In genomic region chr4:148714739-148715138, GRCm38 (mm10) we compare ENCODE assay signal across 16 mouse cellular contexts.
DNase-seq lines count a peak whose midpoint lies in the region; ATAC-seq and TF ChIP-seq lines count a peak whose summit lies in the region.
"Had no signal": no experiment of that assay in that cellular context is flagged by ENCODE, and none has a peak within 500 bp of the region (broad histone marks: within the 10 kb centered on the region; RNA-seq: fewer than 3 reads in every experiment).

No protein-coding gene starts in this region.

- no peaks in the 10 kb centered on the region for H3K27me3 ChIP-seq in lung, postnatal 0 days (replicated peaks; ENCODE audit: insufficient read depth, low read length)
- peaks cover 4% of the 10 kb centered on the region for H3K27me3 ChIP-seq in C2C12 (ENCODE audit: control insufficient read depth, insufficient read depth, insufficient read length)
- H3K27me3 ChIP-seq in embryonic facial prominence, embryonic 12.5 days: peaks cover 20% of the 10 kb centered on the region
- no peaks in the 10 kb centered on the region for H3K27me3 ChIP-seq in stomach, postnatal 0 days (ENCODE audit: control insufficient read depth, insufficient read depth, low read length)
- H3K27me3 ChIP-seq in intestine, embryonic 15.5 days (replicated peaks): peaks cover 8% of the 10 kb centered on the region; the same call in 1 of the 2 replicates
- H3K27me3 ChIP-seq in forebrain, embryonic 12.5 days: peaks cover 18% of the 10 kb centered on the region; the same call in 1 of the 2 replicates

- ATAC-seq in lung, postnatal 0 days: peak; percentile 36
- ATAC-seq in embryonic facial prominence, embryonic 12.5 days (ENCODE audit: insufficient number of reproducible peaks, insufficient read depth, low FRiP score, low TSS enrichment): no peak
- ATAC-seq in stomach, postnatal 0 days (ENCODE audit: low FRiP score, low TSS enrichment): peak; percentile 82
- no peak for ATAC-seq in intestine, embryonic 15.5 days
- ATAC-seq in forebrain, embryonic 12.5 days (ENCODE audit: low FRiP score): no peak
- ATAC-seq: forebrain, postnatal 0 days had no signal

- no peak overlapping the region for H3K27ac ChIP-seq in lung, postnatal 0 days (ENCODE audit: low read length)
- H3K27ac ChIP-seq in embryonic facial prominence, embryonic 12.5 days: no peak overlapping the region
- no peak overlapping the region for H3K27ac ChIP-seq in stomach, postnatal 0 days (replicated peaks)
- no peak overlapping the region for H3K27ac ChIP-seq in intestine, embryonic 15.5 days
- no peak overlapping the region for H3K27ac ChIP-seq in forebrain, embryonic 12.5 days
- H3K27ac ChIP-seq: heart, embryonic 13.5 days; hindbrain, postnatal 0 days had no signal

- TF ChIP-seq CTCF in lung, postnatal 0 days (IDR thresholded peaks at IDR 0.05): no peak
- TF ChIP-seq CTCF in C2C12 (IDR thresholded peaks at IDR 0.05; ENCODE audit: control insufficient read depth, insufficient read depth, insufficient read length): no peak
- TF ChIP-seq CTCF in stomach, postnatal 0 days (IDR thresholded peaks at IDR 0.05; ENCODE audit: low read depth): no peak

- TF ChIP-seq EP300 in lung, postnatal 0 days (IDR thresholded peaks at IDR 0.05): no peak
- no peak for TF ChIP-seq EP300 in stomach, postnatal 0 days (optimal IDR thresholded peaks at IDR 0.05)

- H3K4me2 ChIP-seq in lung, postnatal 0 days (replicated peaks; ENCODE audit: low read depth, low read length): no peak overlapping the region
- no peak overlapping the region for H3K4me2 ChIP-seq in embryonic facial prominence, embryonic 12.5 days (replicated peaks)
- H3K4me2 ChIP-seq in stomach, postnatal 0 days (replicated peaks; ENCODE audit: low read depth): no peak overlapping the region
- H3K4me2 ChIP-seq in intestine, embryonic 15.5 days (replicated peaks): no peak overlapping the region
- no peak overlapping the region for H3K4me2 ChIP-seq in forebrain, embryonic 12.5 days
- H3K4me2 ChIP-seq: heart, embryonic 13.5 days had no signal

- 84% methylated on average over 12 of the region's 12 CpGs for WGBS in lung, postnatal 0 days
- 81% methylated on average over 12 of the region's 12 CpGs for WGBS in embryonic facial prominence, embryonic 12.5 days
- WGBS in stomach, postnatal 0 days: 79% methylated on average over 12 of the region's 12 CpGs
- WGBS in intestine, embryonic 15.5 days: 85% methylated on average over 12 of the region's 12 CpGs
- WGBS in forebrain, embryonic 12.5 days: 90% methylated on average over 12 of the region's 12 CpGs

- H3ac ChIP-seq in C2C12 (ENCODE audit: control insufficient read depth, insufficient read length, low read depth): no peak overlapping the region

- no peak overlapping the region for H3K4me3 ChIP-seq in lung, postnatal 0 days (ENCODE audit: low read depth, low read length)
- H3K4me3 ChIP-seq in C2C12 (ENCODE audit: insufficient read depth, poor library complexity, severe bottlenecking): no peak overlapping the region
- no peak overlapping the region for H3K4me3 ChIP-seq in embryonic facial prominence, embryonic 12.5 days
- H3K4me3 ChIP-seq in stomach, postnatal 0 days (ENCODE audit: low read depth, low read length): no peak overlapping the region
- H3K4me3 ChIP-seq in intestine, embryonic 15.5 days (replicated peaks): no peak overlapping the region
- H3K4me3 ChIP-seq in forebrain, embryonic 12.5 days (replicated peaks): no peak overlapping the region
- H3K4me3 ChIP-seq: forebrain, embryonic 10.5 days; heart, embryonic 13.5 days had no signal

- no peaks in the 10 kb centered on the region for H3K79me2 ChIP-seq in C2C12 (ENCODE audit: control insufficient read depth, insufficient read depth)

- no peaks in the 10 kb centered on the region for H3K79me3 ChIP-seq in C2C12 (ENCODE audit: low read depth)

- H3K9ac ChIP-seq in lung, postnatal 0 days (replicated peaks; ENCODE audit: low read depth): no peak overlapping the region
- H3K9ac ChIP-seq in embryonic facial prominence, embryonic 12.5 days: 0 out of 2 replicates have a peak overlapping the region, but pooled peaks have one; percentile 27
- H3K9ac ChIP-seq in stomach, postnatal 0 days (ENCODE audit: low read length): no peak overlapping the region
- no peak overlapping the region for H3K9ac ChIP-seq in intestine, embryonic 15.5 days
- no peak overlapping the region for H3K9ac ChIP-seq in forebrain, embryonic 12.5 days
- H3K9ac ChIP-seq: forebrain, postnatal 0 days; heart, embryonic 13.5 days had no signal

- H3K36me3 ChIP-seq in lung, postnatal 0 days (ENCODE audit: insufficient read depth, low read length): no peaks in the 10 kb centered on the region
- H3K36me3 ChIP-seq in C2C12 (ENCODE audit: control insufficient read depth, insufficient read depth): no peaks in the 10 kb centered on the region
- H3K36me3 ChIP-seq in embryonic facial prominence, embryonic 12.5 days: no peaks in the 10 kb centered on the region
- H3K36me3 ChIP-seq in stomach, postnatal 0 days (ENCODE audit: control insufficient read depth, insufficient read depth, low read length): no peaks in the 10 kb centered on the region
- no peaks in the 10 kb centered on the region for H3K36me3 ChIP-seq in intestine, embryonic 15.5 days
- H3K36me3 ChIP-seq in forebrain, embryonic 12.5 days (replicated peaks): no peaks in the 10 kb centered on the region
- H3K36me3 ChIP-seq: forebrain, embryonic 10.5 days; heart, embryonic 13.5 days had no signal

- no peak for DNase-seq in lung, postnatal 0 days (ENCODE audit: low spot score)
- DNase-seq in lung, adult 18-20 months: no peak
- peak; percentile 54 for DNase-seq in stomach, postnatal 0 days (ENCODE audit: low spot score)
- no peak for DNase-seq in heart, postnatal 4 days
- DNase-seq: adrenal gland, postnatal 10 days; cerebellum, adult 11 months; cerebellum, adult 8-10 months; forebrain, postnatal 0 days; gastrocnemius, postnatal 25 days had no signal

- no peaks in the 10 kb centered on the region for H3K9me3 ChIP-seq in lung, postnatal 0 days (ENCODE audit: low read length)
- no peaks in the 10 kb centered on the region for H3K9me3 ChIP-seq in embryonic facial prominence, embryonic 12.5 days
- H3K9me3 ChIP-seq in stomach, postnatal 0 days (ENCODE audit: control insufficient read depth, low read length): no peaks in the 10 kb centered on the region
- H3K9me3 ChIP-seq in intestine, embryonic 15.5 days: no peaks in the 10 kb centered on the region
- no peaks in the 10 kb centered on the region for H3K9me3 ChIP-seq in forebrain, embryonic 12.5 days
- H3K9me3 ChIP-seq: forebrain, embryonic 10.5 days; heart, embryonic 13.5 days had no signal

- no peaks in the 10 kb centered on the region for H3K4me1 ChIP-seq in lung, postnatal 0 days (ENCODE audit: insufficient read depth, low read depth, low read length)
- H3K4me1 ChIP-seq in embryonic facial prominence, embryonic 12.5 days: peaks cover 19% of the 10 kb centered on the region
- H3K4me1 ChIP-seq in stomach, postnatal 0 days (replicated peaks; ENCODE audit: control insufficient read depth, insufficient read depth): peaks cover 5% of the 10 kb centered on the region; the same call in 1 of the 2 replicates
- H3K4me1 ChIP-seq in intestine, embryonic 15.5 days (replicated peaks): peaks cover 6% of the 10 kb centered on the region; the same call in 1 of the 2 replicates
- H3K4me1 ChIP-seq in forebrain, embryonic 12.5 days: peaks cover 33% of the 10 kb centered on the region

TF ChIP-seq in C2C12, 6 proteins besides CTCF, POLR2A, EP300 and RAD21:
- TF ChIP-seq FOSL1 (IDR thresholded peaks at IDR 0.05; ENCODE audit: insufficient read depth, low read length, poor library complexity, severe bottlenecking) (peak; percentile 10), USF1 (IDR thresholded peaks at IDR 0.05; ENCODE audit: low read depth) (peak; percentile 88), MAX (IDR thresholded peaks at IDR 0.05) (no peak), MYOD1 (IDR thresholded peaks at IDR 0.05; ENCODE audit: control insufficient read depth, insufficient read length, low read depth) (peak; percentile 14), MYOG (IDR thresholded peaks at IDR 0.05; ENCODE audit: control insufficient read depth, extremely low read depth, insufficient read length) (no peak), CEBPB (IDR thresholded peaks at IDR 0.05; ENCODE audit: low read depth) (no peak)

Comparison
In these comparisons a context has a peak if more than half of its experiments do, and no peak if none do; other contexts are left out.
1. ATAC-seq: peak in lung, postnatal 0 days (single experiment) and stomach, postnatal 0 days (single experiment); none in embryonic facial prominence, embryonic 12.5 days (single experiment), intestine, embryonic 15.5 days (single experiment) and forebrain, embryonic 12.5 days (single experiment).